Mouse (Mus musculus) left cerebral cortex, adult 2 months (tissue): Measurements from ENCODE around the gene Galnt16. TPM values are rescaled to one million over a fixed set of nuclear protein-coding genes. Genes with fewer than 3 reads are reported as not detected.

Experiments used
- DNase-seq, 2 experiments: peaks; one replicate each; pipeline ENCODE4 v3.0.0; 2021 to 2022; ENCODE audit warnings: low spot score in 2 of 2, mixed read lengths in 1 of 2; ENCODE audit errors: extremely low spot score in 1 of 2
- H3K27ac ChIP-seq: fragments of 200-600 bp; 2 replicates; pipeline ENCODE4 v1.8.1; 2022
- H3K4me3 ChIP-seq: fragments of 200-600 bp; 2 replicates; pipeline ENCODE4 v1.8.1; 2022
- CTCF ChIP-seq: fragments of 200-600 bp; IDR thresholded peaks from 2 replicates; pipeline ENCODE4 v1.8.1; 2022; ENCODE audit warnings: antibody characterized with exemption, mild to moderate bottlenecking, moderate library complexity
- intact Hi-C: fragments of 180-260 bp; cut with DNase I; formaldehyde crosslinking; loops from one replicate; pipeline ENCODE4 v1.15.1; 2025
- total RNA-seq, 2 experiments: library from RNA; stranded (reverse); gene quantifications; 2 replicates each; pipeline ENCODE4 v1.2.3; 2021

The Galnt16 gene
- total RNA-seq, 2 experiments from 2014 or later: 94.6 to 94.9 TPM

DNA sequence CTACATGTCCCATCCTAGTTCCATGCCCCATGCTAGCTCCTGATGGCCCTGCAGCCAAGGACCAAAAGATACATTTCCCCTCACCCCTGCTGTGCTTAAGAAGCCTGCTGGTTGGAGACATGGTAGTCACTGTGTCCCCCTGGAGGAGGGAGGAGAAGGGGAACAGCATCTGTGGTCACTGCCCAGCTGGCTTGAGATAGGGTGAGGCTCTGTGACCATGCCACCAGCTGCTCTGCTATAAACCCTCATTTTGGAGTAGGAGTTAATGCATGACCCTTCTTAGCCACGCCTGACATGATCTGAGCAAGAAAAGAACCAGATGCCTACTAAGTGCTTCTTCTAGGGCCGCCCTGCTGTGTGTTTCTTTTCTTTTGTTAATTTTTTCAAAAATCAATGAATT lies 51.5 kb downstream of the Galnt16 start:
- no peak overlapping the region for H3K4me3 ChIP-seq
- no peak for TF ChIP-seq CTCF
- H3K27ac ChIP-seq: no peak overlapping the region
- intact Hi-C loops: no loop called here
- no peak for DNase-seq

DNA sequence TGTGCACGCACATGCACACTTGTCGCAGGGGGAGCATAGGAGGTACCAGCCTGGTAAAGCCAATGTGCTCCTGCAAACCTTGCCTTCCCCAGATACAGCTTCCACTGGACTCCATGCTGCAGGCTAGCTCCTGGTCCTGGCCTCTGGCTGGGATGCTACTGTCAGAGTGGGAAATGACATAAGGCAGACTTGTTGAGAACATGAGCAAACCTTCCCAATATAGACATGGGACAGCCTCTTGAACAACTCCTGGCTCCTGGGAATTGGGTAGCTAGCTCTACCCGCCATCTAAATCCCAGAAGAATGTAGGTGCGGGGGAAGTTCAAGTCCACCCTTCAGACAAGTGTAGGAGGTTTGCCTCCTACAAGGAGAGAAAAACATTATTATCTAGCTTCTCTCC lies 56.2 kb downstream of the Galnt16 start:
- no peak for TF ChIP-seq CTCF
- no peak overlapping the region for H3K4me3 ChIP-seq
- intact Hi-C loops: no loop called here
- no peak for DNase-seq
- peak overlapping the region; percentile 69 for H3K27ac ChIP-seq

DNA sequence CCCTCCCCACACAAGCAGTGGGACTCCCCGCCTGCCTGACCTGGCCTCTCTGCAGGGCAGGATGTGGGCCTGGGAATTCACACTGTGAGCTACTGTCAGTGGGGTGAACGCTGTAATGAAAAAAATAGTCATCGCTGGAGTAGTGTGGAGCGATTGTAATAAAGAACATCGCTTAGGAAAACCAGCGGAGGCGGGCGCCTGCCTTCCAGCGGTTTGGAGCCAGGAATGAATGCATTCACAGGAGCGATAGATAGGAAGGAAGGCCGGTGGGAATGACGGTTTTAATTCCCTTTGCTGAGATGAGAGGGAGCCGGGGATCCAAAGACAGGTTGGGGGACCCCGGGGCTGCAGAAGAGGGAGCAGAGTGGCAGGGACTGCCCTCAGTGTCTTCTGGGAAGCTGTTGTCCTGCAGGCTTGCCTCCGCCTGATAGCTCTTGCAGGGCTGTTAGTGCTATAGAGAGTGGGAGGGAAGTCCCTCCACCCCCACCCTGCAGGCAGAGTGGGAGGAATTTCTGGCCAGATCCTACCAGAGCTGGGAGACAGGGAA lies 56.8 kb downstream of the Galnt16 start:
- peak; percentile 54 to 61 for DNase-seq
- H3K4me3 ChIP-seq: peak overlapping the region; percentile 28; the same call in 1 of the 2 replicates
- no peak for TF ChIP-seq CTCF
- peak overlapping the region; percentile 69 for H3K27ac ChIP-seq
- intact Hi-C loops: loop anchor here (1.0 to 5.0 kb wide), 2 partner anchors 56 to 73 kb away; no protein-coding TSS in a partner anchor

DNA sequence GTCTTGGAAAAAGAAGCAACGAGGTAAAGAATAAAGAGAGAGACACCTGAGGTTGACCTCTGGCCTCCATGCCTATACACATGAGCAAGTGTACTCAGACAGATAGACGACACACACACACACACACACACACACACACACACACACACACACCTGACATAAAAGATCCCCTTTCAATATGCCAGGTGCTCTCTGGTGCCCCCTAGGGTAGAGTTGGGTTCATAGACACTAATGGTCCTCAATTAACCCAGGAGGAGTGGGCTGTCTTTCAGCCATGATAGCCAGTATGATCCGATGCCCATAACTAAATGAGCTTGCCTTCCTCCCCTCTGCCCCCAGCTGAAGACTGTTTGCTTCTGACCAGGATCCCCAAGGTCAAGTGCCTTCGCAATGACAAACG lies 59.0 kb downstream of the Galnt16 start:
- intact Hi-C loops: loop anchor here (5.0 kb wide), 1 partner anchor 75 kb away; no protein-coding TSS in a partner anchor
- H3K27ac ChIP-seq: no peak overlapping the region
- H3K4me3 ChIP-seq: no peak overlapping the region
- no peak for DNase-seq
- peak; percentile 49 for TF ChIP-seq CTCF

DNA sequence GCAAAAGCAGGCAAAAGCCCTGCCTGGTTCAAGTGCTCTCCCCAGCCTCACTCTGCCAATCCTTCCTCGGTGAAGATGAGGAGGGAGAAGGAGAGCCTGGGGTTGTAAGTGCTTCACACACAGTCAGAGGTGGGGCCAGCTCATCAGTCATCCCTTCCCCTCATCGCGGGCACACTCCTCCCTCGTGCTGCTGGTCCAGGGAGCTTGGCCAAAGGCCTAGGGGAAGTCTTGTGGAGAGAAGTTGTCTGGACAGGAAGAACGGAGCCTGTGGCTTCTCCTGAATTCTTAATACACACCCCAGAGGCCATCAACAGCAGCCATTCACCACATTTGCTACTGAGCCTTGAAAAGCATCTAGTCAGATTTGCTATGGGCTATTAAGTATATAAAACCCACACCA lies 63.3 kb downstream of the Galnt16 start:
- TF ChIP-seq CTCF: no peak
- Histone ChIP-seq H3K27ac (no peak overlapping the region; the same call in 1 of the 2 replicates), H3K4me3 (no peak overlapping the region)
- DNase-seq: no peak
- intact Hi-C loops: no loop called here

DNA sequence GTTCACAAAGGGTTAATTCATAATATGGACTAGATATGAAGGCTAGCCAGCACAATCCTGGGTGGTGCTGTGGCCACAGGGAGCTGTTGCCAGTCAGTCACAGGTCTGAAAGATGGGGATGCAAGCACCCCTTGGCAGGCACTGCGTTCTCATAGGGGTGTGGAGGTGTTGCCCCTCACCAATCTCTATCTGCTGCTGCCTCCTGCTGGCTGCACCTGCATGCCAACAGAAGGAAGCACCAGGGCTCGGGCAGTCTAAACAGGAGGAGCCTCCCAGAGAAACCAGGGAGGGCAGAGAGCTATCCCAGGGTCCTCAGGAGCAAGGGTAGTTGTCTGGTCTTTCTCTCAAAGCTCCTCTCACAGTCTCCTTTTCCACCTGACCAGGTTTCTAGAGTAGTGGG lies 66.9 kb downstream of the Galnt16 start:
- no peak overlapping the region for H3K27ac ChIP-seq
- H3K4me3 ChIP-seq: no peak overlapping the region
- peak; percentile 43 to 45 for DNase-seq
- intact Hi-C loops: no loop called here
- TF ChIP-seq CTCF: peak; percentile 55

DNA sequence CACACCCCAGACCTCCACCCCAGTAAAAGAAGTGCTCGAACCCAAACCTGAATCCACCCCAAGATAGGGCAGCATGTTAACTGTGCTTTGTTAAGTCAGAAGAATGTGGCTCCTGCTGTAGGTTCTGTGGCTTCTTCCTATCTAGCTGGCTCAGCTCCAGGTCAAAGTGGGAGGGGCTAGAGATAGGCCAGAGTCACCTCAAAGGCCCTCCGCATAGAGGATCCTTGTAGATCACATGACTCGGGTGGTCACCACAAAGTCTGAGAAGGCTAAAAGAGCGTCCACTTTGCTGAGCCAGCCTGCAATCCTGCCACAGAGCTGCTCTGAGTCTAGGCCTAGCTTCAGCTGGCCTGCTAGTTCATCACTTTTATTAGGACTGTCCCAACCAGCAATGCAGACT lies 76.1 kb downstream of the Galnt16 start:
- no peak overlapping the region for H3K4me3 ChIP-seq
- H3K27ac ChIP-seq: no peak overlapping the region
- no peak for DNase-seq
- no peak for TF ChIP-seq CTCF
- intact Hi-C loops: no loop called here

DNA sequence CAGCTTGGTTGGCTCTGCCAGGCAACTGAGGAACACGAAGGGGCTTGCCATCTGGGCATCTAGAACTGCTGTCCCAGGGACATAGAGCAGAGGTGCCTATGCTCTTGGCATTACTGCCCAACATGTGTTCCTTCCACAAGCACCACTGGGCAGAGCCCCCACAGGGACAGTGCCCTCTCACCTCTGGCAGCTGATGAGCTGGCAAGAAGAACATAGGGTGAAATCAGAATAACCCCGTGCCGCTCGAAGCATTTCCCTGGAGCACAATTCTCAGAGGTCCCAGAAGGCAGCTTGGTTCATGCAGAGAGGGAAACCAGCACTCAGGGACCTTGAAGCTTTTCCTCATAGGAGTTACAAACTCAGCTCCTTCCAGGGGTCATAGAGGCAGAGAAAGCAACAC lies 76.7 kb downstream of the Galnt16 start:
- DNase-seq: no peak
- intact Hi-C loops: no loop called here
- TF ChIP-seq CTCF: no peak
- Histone ChIP-seq H3K4me3 (no peak overlapping the region), H3K27ac (no peak overlapping the region)

DNA sequence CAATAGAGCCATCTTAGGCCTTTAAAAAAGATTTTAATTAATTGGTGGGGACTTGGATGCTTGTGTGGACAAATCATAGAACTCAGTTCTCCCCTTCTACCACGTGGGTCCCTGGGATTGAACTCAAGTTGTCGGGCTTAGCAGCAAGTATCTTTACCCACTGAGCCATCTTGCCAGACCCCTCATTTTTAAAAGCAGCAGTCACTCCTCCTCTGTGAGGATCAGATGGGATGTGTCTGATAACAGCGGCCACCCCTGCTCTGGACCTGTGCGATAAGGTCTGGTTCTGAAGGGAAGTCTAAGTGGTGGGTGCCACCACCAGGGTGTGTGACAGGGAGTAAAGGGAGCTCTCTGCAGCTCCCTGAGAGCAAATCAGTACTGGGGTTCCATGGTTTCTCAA lies 77.5 kb downstream of the Galnt16 start:
- TF ChIP-seq CTCF: no peak

DNA sequence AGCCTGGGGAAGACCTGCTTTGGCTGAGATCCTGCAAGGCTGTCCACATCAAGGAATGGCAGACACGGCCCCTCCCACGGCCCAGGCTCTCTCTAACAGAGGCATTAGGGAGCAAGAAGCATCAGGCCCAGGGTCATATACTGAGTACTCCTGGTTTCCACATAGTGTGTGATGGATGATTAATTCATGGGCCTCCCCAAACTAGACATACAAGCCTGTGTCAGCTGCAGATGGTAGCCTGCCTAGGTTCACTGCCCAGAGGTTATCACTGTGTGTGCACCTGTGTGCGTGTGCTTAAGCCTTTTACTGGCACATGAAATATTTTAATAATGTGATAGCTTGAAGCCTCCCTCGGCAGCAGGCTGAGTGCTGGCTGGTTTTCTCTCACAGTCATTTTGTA lies 77.9 kb downstream of the Galnt16 start:
- Histone ChIP-seq H3K27ac (no peak overlapping the region), H3K4me3 (no peak overlapping the region)
- no peak for DNase-seq
- intact Hi-C loops: no loop called here
- no peak for TF ChIP-seq CTCF

More for the DNA sequence above, 77.5 kb downstream of the Galnt16 start:
- no peak for DNase-seq
- H3K27ac ChIP-seq: no peak overlapping the region
- no peak overlapping the region for H3K4me3 ChIP-seq
- intact Hi-C loops: no loop called here

DNA sequence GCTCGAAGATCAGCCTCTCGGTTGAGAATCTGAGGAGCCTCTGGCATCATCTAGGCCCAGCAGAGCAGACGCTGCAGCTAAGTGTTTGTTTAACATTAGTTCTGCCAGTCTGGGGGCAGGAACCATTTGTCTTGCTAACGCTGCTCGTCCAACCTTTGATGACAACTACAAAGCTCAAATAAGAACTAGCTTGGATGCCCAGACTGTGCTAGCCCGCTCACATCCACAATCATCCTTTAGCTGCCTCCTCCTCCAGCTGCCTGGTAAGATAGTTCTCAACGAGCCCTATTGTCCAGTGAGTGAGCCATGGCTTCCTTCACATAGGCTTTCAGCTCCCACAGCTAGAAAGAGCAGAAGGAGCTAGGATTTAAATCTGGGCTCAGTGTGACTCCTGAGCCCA lies 80.2 kb downstream of the Galnt16 start:
- intact Hi-C loops: no loop called here
- DNase-seq: no peak
- Histone ChIP-seq H3K27ac (peak overlapping the region; percentile 67), H3K4me3 (no peak overlapping the region)
- no peak for TF ChIP-seq CTCF

DNA sequence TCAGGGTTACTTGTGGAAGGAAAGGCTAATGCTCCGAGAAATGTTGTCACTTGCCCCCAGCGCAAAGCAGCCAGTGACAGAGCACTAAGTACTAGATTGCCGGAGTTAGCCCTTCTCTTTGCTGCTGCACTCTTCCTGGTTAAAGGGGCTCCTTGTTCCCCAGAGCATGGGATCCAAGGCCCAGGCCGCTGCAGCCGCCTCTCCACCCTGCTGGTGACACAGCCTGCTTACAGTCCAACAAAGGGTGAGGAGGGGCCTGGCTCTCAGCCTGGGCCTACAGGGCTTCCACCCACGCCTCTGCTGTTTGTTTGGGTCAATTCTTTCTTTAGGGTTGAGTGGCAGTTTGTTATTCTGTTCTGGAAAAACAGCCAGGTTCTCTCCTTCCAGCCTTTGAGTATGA lies 80.7 kb downstream of the Galnt16 start:
- peak in 1 of 2 experiments; percentile 55 for DNase-seq
- intact Hi-C loops: no loop called here
- peak; percentile 21; the same call in 1 of the 2 replicates for TF ChIP-seq CTCF
- Histone ChIP-seq H3K4me3 (no peak overlapping the region), H3K27ac (peak overlapping the region; percentile 67)

DNA sequence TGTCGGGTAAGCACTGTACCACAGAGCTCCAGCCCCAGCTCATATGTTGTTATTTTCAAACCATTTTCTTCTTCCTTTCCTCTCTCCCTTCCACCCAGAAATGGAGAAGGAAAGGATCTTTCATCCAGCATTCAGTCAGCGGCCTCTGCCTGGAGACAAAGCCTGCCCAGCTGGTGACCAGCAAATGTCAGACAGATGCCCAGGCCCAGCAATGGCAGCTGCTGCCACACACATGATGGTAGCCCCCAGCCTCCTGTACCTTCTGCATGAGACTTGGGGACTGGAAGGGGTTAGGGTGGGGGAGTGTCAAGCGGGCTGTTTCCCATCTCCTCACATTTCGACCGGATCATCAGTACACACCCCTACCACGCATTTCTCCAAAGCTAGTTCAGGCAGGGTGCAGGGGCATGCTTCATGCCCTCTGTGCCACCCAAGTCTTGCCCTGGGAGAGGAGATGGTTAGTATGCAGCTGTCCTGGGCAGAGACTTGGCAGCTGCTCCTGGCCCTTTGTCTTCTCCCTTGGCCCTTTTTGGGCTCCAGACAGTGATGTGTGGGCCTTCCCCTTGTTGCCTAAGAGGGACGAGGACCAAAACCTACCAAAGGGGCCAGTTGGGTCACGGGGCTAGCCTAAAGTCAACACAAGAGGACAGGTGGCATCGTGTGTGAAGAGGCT lies 83.7 kb downstream of the Galnt16 start:
- Histone ChIP-seq H3K27ac (no peak overlapping the region), H3K4me3 (no peak overlapping the region)
- intact Hi-C loops: no loop called here
- no peak for TF ChIP-seq CTCF
- DNase-seq: no peak
